Comparison of ENCODE assay signal across 8 mouse cellular contexts in the genomic region with DNA sequence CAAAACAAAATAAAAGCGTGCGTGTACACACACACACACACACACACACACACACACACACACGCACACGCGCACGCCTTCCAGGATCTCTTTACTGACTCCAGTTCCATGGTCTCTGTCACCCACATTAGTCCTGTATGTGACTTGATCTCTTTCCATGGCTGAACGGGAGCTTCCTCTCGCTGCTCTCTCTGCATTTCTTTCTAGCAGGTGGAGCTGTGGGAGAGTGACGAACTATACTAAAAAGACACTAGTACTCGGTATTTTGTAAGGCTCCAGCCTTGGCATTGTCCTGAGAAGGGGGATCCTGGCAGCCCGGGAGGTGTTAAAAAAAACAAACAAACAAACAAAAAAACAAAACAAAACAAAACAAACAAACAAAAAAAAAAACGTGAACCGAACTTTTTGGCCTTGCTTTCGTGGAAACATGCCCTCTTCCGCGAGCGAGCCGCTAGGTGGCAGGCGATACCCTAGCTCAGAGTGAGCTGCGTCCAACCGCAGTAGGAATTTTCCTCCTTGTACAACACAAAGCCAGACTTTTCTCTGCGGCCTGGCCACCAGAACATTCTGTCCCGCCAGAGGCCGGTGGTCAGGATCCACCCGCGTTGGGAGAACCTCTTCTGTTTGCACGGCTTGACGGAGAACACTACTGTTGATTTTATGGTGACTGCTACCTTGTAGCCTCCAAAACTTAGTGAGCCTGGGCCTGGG. TPM values are rescaled to one million over a fixed set of nuclear protein-coding genes. Genes with fewer than 3 reads are reported as not detected.
DNase-seq lines count a peak whose midpoint lies in the region; ATAC-seq and TF ChIP-seq lines count a peak whose summit lies in the region.

No protein-coding gene starts in this region.

- H3K4me3 ChIP-seq in bone marrow, adult 2 months (replicated peaks; ENCODE audit: control insufficient read depth, low read depth, low read length) = peak overlapping the region; percentile 47
- H3K4me3 ChIP-seq in heart, embryonic 11.5 days (ENCODE audit: low read depth, low read length) = no peak overlapping the region
- H3K4me3 ChIP-seq in kidney, embryonic 15.5 days (replicated peaks) = no peak overlapping the region

- ATAC-seq in erythroblast, adult 5-6 weeks (replicated peaks; ENCODE audit: low FRiP score, poor library complexity, severe bottlenecking) = peak; percentile 79
- 0 out of 2 replicates have a peak, but pooled peaks have one; percentile 44 for ATAC-seq in heart, embryonic 11.5 days (replicated peaks; ENCODE audit: insufficient number of reproducible peaks, low FRiP score, low TSS enrichment)
- peak; percentile 78 for ATAC-seq in kidney, embryonic 15.5 days (replicated peaks; ENCODE audit: low FRiP score)

- H3K4me2 ChIP-seq in heart, embryonic 11.5 days = peak overlapping the region; percentile 49
- H3K4me2 ChIP-seq in kidney, embryonic 15.5 days = peak overlapping the region; percentile 48

- peak; percentile 95 for TF ChIP-seq CTCF in bone marrow, adult 2 months (IDR thresholded peaks at IDR 0.05; ENCODE audit: control insufficient read depth, insufficient read depth, low read length)

- TF ChIP-seq POLR2A in bone marrow, adult 2 months (IDR thresholded peaks at IDR 0.05; ENCODE audit: borderline replicate concordance, control insufficient read depth, low read depth, low read length) = no peak

- H3K36me3 ChIP-seq in heart, embryonic 11.5 days (ENCODE audit: control insufficient read depth, insufficient read depth, low read length) = no peaks in the 10 kb centered on the region
- no peaks in the 10 kb centered on the region for H3K36me3 ChIP-seq in kidney, embryonic 15.5 days

- H3K27me3 ChIP-seq in heart, embryonic 11.5 days (ENCODE audit: control insufficient read depth, insufficient read depth, low read length) = no peaks in the 10 kb centered on the region
- no peaks in the 10 kb centered on the region for H3K27me3 ChIP-seq in kidney, embryonic 15.5 days

- H3K27ac ChIP-seq in bone marrow, adult 2 months (ENCODE audit: control insufficient read depth, insufficient read depth, low read depth, low read length, poor library complexity) = no peak overlapping the region
- no peak overlapping the region for H3K27ac ChIP-seq in heart, embryonic 11.5 days (ENCODE audit: low read depth, low read length)
- 0 out of 2 replicates have a peak overlapping the region, but pooled peaks have one; percentile 37 for H3K27ac ChIP-seq in kidney, embryonic 15.5 days

- 21% methylated on average over 28 of the region's 28 CpGs for WGBS in bone marrow, adult 2 months
- 25% methylated on average over 28 of the region's 28 CpGs for WGBS in heart, embryonic 11.5 days (ENCODE audit: insufficient replicate concordance)
- 25% methylated on average over 28 of the region's 28 CpGs for WGBS in kidney, embryonic 15.5 days

- H3K4me1 ChIP-seq in bone marrow, adult 2 months (ENCODE audit: control insufficient read depth, insufficient read depth, low read length) = peaks cover 3% of the 10 kb centered on the region
- no peaks in the 10 kb centered on the region for H3K4me1 ChIP-seq in heart, embryonic 11.5 days (ENCODE audit: control insufficient read depth, insufficient read depth, low read length)
- peaks cover 22% of the 10 kb centered on the region for H3K4me1 ChIP-seq in kidney, embryonic 15.5 days

- H3K9ac ChIP-seq in heart, embryonic 11.5 days (ENCODE audit: low read depth, low read length) = 0 out of 2 replicates have a peak overlapping the region, but pooled peaks have one; percentile 22
- no peak overlapping the region for H3K9ac ChIP-seq in kidney, embryonic 15.5 days

- no peaks in the 10 kb centered on the region for H3K9me3 ChIP-seq in heart, embryonic 11.5 days (replicated peaks; ENCODE audit: control insufficient read depth, low read length)
- no peaks in the 10 kb centered on the region for H3K9me3 ChIP-seq in kidney, embryonic 15.5 days (replicated peaks)

- peak; percentile 87 for DNase-seq in 3T3-L1 (ENCODE audit: low read depth, low spot score)
- peak; percentile 89 for DNase-seq in liver
- DNase-seq in monocyte, adult 2 months (ENCODE audit: low read depth in 1 of 2, low spot score in 2 of 2) = peak; percentile 37 to 70
- peak; percentile 71 to 77 for DNase-seq in spleen, postnatal 36 days (ENCODE audit: low spot score in 2 of 2)

RNA-seq across cellular contexts. Expression of gene Aqp11, which starts 9.9 kb away (rescaled TPM):
- 3.1 TPM in 2 replicates for polyA plus RNA-seq in bone marrow, adult 2 months (2011; ENCODE audit: insufficient read depth, insufficient read length, low replicate concordance, missing spikeins)
- total RNA-seq in erythroblast, adult 5-6 weeks (2015; ENCODE audit: low replicate concordance) = 3.5 TPM in 1 of 2 replicates, not detected in the other
- total RNA-seq in erythroblast, adult 5-6 weeks (2017; ENCODE audit: low replicate concordance) = 0.34 and 2.1 TPM in 2 replicates
- 2.6 and 3.3 TPM in 2 replicates for polyA plus RNA-seq in heart, embryonic 11.5 days (2014; fragmentation: Nextera tagmentation; extraction: Ambion mirVana)
- polyA plus RNA-seq in kidney, embryonic 15.5 days (2015; fragmentation: Nextera tagmentation; extraction: Ambion mirVana) = 16.5 and 18.5 TPM in 2 replicates

RNA-seq across cellular contexts. Expression of gene Pak1, which starts 40.4 kb away (rescaled TPM):
- polyA plus RNA-seq in bone marrow, adult 2 months (2011; ENCODE audit: insufficient read depth, insufficient read length, low replicate concordance, missing spikeins) = 4.5 and 18.2 TPM in 2 replicates
- 13.6 and 14.0 TPM in 2 replicates for total RNA-seq in erythroblast, adult 5-6 weeks (2015; ENCODE audit: low replicate concordance)
- total RNA-seq in erythroblast, adult 5-6 weeks (2017; ENCODE audit: low replicate concordance) = 9.3 and 14.5 TPM in 2 replicates
- 5.5 and 8.7 TPM in 2 replicates for polyA plus RNA-seq in heart, embryonic 11.5 days (2014; fragmentation: Nextera tagmentation; extraction: Ambion mirVana)
- 16.4 and 17.2 TPM in 2 replicates for polyA plus RNA-seq in kidney, embryonic 15.5 days (2015; fragmentation: Nextera tagmentation; extraction: Ambion mirVana)

RNA-seq across cellular contexts. Expression of gene Clns1a, which starts 51.5 kb away (rescaled TPM):
- polyA plus RNA-seq in bone marrow, adult 2 months (2011; ENCODE audit: insufficient read depth, insufficient read length, low replicate concordance, missing spikeins) = 27.7 and 36.1 TPM in 2 replicates
- 10.2 and 28.0 TPM in 2 replicates for total RNA-seq in erythroblast, adult 5-6 weeks (2015; ENCODE audit: low replicate concordance)
- 27.5 and 32.1 TPM in 2 replicates for total RNA-seq in erythroblast, adult 5-6 weeks (2017; ENCODE audit: low replicate concordance)
- polyA plus RNA-seq in heart, embryonic 11.5 days (2014; fragmentation: Nextera tagmentation; extraction: Ambion mirVana) = 122 and 123 TPM in 2 replicates
- polyA plus RNA-seq in kidney, embryonic 15.5 days (2015; fragmentation: Nextera tagmentation; extraction: Ambion mirVana) = 193 and 202 TPM in 2 replicates
